ENCODE assay signal across 18 mouse cellular contexts in the genomic region with DNA sequence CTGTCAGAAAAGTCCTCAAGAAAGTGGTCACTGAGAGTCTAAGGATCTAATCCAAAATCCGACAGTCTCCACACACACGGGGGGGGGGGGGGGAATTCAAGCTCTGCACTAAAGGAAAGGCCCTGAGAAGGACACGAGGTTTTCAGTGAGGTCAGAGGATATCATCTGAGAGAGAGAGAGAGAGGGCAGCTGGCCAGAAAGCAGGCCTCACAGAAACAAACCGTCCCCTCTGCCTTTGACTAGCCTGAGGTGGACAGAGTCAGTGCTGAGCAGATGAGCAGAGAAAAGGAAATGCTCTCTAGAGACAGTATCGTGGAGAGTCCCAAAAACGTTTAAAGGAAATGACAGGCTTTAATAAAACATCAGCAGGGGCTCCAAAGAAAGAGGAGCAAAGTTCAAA.
DNase-seq lines count a peak whose midpoint lies in the region; ATAC-seq lines count a peak whose summit lies in the region.
"Had no signal": no experiment of that assay in that cellular context is flagged by ENCODE, and none has a peak within 500 bp of the region (broad histone marks: within the 10 kb centered on the region; RNA-seq: fewer than 3 reads in every experiment).

No protein-coding gene starts in this region.

- ATAC-seq in forebrain, embryonic 12.5 days (ENCODE audit: low FRiP score) = no peak
- ATAC-seq in kidney, embryonic 14.5 days (ENCODE audit: low FRiP score, low TSS enrichment) = no peak
- ATAC-seq: forebrain, embryonic 15.5 days; intestine, embryonic 15.5 days; midbrain, embryonic 15.5 days had no signal

- no peak for DNase-seq in forebrain, embryonic 10.5 days (ENCODE audit: extremely low spot score, low spot score)
- DNase-seq in kidney, postnatal 10 days = peak; percentile 56
- peak; percentile 38 to 70 for DNase-seq in adrenal gland, postnatal 36 days
- peak; percentile 51 for DNase-seq in kidney, postnatal 14 days
- no peak for DNase-seq in thymus, postnatal 0 days (ENCODE audit: low spot score)
- no peak for DNase-seq in gastrocnemius, postnatal 4 days (ENCODE audit: low spot score in 2 of 2)
- DNase-seq: cerebellum, adult 11 months; left cerebral cortex, postnatal 4 days; thymus, postnatal 4 days had no signal

- no peaks in the 10 kb centered on the region for H3K36me3 ChIP-seq in forebrain, embryonic 10.5 days (replicated peaks)
- H3K36me3 ChIP-seq in forebrain, embryonic 12.5 days (replicated peaks) = no peaks in the 10 kb centered on the region
- H3K36me3 ChIP-seq in kidney, embryonic 14.5 days (ENCODE audit: control insufficient read depth, insufficient read depth, low read length) = no peaks in the 10 kb centered on the region
- H3K36me3 ChIP-seq: embryonic facial prominence, embryonic 15.5 days; forebrain, embryonic 15.5 days; intestine, embryonic 15.5 days; midbrain, embryonic 15.5 days; neural tube, embryonic 12.5 days had no signal

- peaks cover 37% of the 10 kb centered on the region for H3K4me1 ChIP-seq in forebrain, embryonic 10.5 days
- peaks cover 27% of the 10 kb centered on the region for H3K4me1 ChIP-seq in forebrain, embryonic 12.5 days
- H3K4me1 ChIP-seq in kidney, embryonic 14.5 days (ENCODE audit: control insufficient read depth, insufficient read depth, low read length) = no peaks in the 10 kb centered on the region
- H3K4me1 ChIP-seq: intestine, embryonic 15.5 days had no signal

- H3K27ac ChIP-seq in forebrain, embryonic 10.5 days = 0 out of 2 replicates have a peak overlapping the region, but pooled peaks have one; percentile 30
- H3K27ac ChIP-seq in forebrain, embryonic 12.5 days = no peak overlapping the region
- no peak overlapping the region for H3K27ac ChIP-seq in kidney, embryonic 14.5 days (ENCODE audit: low read depth, low read length)
- H3K27ac ChIP-seq: embryonic facial prominence, embryonic 15.5 days; forebrain, embryonic 15.5 days; intestine, embryonic 15.5 days; liver, embryonic 14.5 days; midbrain, embryonic 15.5 days; neural tube, embryonic 12.5 days; stomach, postnatal 0 days had no signal

- WGBS in forebrain, embryonic 10.5 days = 35% methylated on average over 6 of the region's 6 CpGs
- 40% methylated on average over 6 of the region's 6 CpGs for WGBS in forebrain, embryonic 12.5 days
- 36% methylated on average over 6 of the region's 6 CpGs for WGBS in kidney, embryonic 14.5 days

- no peak overlapping the region for H3K9ac ChIP-seq in forebrain, embryonic 12.5 days
- H3K9ac ChIP-seq in kidney, embryonic 14.5 days (ENCODE audit: low read depth, low read length) = no peak overlapping the region
- H3K9ac ChIP-seq: embryonic facial prominence, embryonic 15.5 days; forebrain, embryonic 15.5 days; intestine, embryonic 15.5 days; liver, embryonic 14.5 days; midbrain, embryonic 15.5 days; neural tube, embryonic 12.5 days had no signal

- no peaks in the 10 kb centered on the region for H3K27me3 ChIP-seq in forebrain, embryonic 10.5 days (ENCODE audit: poor library complexity, severe bottlenecking)
- H3K27me3 ChIP-seq in forebrain, embryonic 12.5 days = 0 out of 2 replicates have a peak, but pooled peaks cover 4% of the 10 kb centered on the region
- H3K27me3 ChIP-seq in kidney, embryonic 14.5 days (ENCODE audit: control insufficient read depth, insufficient read depth, low read length) = no peaks in the 10 kb centered on the region
- H3K27me3 ChIP-seq: embryonic facial prominence, embryonic 15.5 days; forebrain, embryonic 15.5 days; intestine, embryonic 15.5 days; midbrain, embryonic 15.5 days; neural tube, embryonic 12.5 days had no signal

- peaks cover 11% of the 10 kb centered on the region; the same call in 1 of the 2 replicates for H3K9me3 ChIP-seq in forebrain, embryonic 10.5 days
- peaks cover 5% of the 10 kb centered on the region; the same call in 1 of the 2 replicates for H3K9me3 ChIP-seq in forebrain, embryonic 12.5 days
- H3K9me3 ChIP-seq in kidney, embryonic 14.5 days (ENCODE audit: control insufficient read depth, low read length) = no peaks in the 10 kb centered on the region
- H3K9me3 ChIP-seq: embryonic facial prominence, embryonic 15.5 days; forebrain, embryonic 15.5 days; intestine, embryonic 15.5 days; midbrain, embryonic 15.5 days; neural tube, embryonic 12.5 days had no signal

- no peak overlapping the region for H3K4me3 ChIP-seq in forebrain, embryonic 10.5 days
- no peak overlapping the region for H3K4me3 ChIP-seq in forebrain, embryonic 12.5 days (replicated peaks)
- H3K4me3 ChIP-seq in kidney, embryonic 14.5 days (ENCODE audit: low read length) = no peak overlapping the region
- H3K4me3 ChIP-seq: embryonic facial prominence, embryonic 15.5 days; forebrain, embryonic 15.5 days; intestine, embryonic 15.5 days; midbrain, embryonic 15.5 days; neural tube, embryonic 12.5 days had no signal

- H3K4me2 ChIP-seq in forebrain, embryonic 12.5 days = no peak overlapping the region
- H3K4me2 ChIP-seq in kidney, embryonic 14.5 days (replicated peaks; ENCODE audit: low read depth, low read length) = no peak overlapping the region
- H3K4me2 ChIP-seq: embryonic facial prominence, embryonic 15.5 days; forebrain, embryonic 15.5 days; intestine, embryonic 15.5 days; midbrain, embryonic 15.5 days; neural tube, embryonic 12.5 days had no signal

Comparison
In these comparisons a context has a peak if more than half of its experiments do, and no peak if none do; other contexts are left out.
1. DNase-seq: peak in kidney, postnatal 10 days (single experiment), adrenal gland, postnatal 36 days (2 of 2) and kidney, postnatal 14 days (single experiment); none in forebrain, embryonic 10.5 days (single experiment), thymus, postnatal 0 days (single experiment) and gastrocnemius, postnatal 4 days (0 of 2).